Mouse (Mus musculus) brain, embryonic 14.5 days (tissue): ENCODE results near the gene Apbb1.

ENCODE experiments used
- CTCF ChIP-seq: fragments of 200-500 bp; IDR thresholded peaks from 2 replicates; pipeline ENCODE4 v1.5.1; 2012; ENCODE audit warnings: inconsistent platforms, mild to moderate bottlenecking, moderate library complexity, borderline replicate concordance; ENCODE audit not compliant: insufficient read depth, insufficient read length; ENCODE audit errors: extremely low read depth
- POLR2A ChIP-seq: fragments of 200-500 bp; IDR thresholded peaks from 2 replicates; pipeline ENCODE4 v1.6.1; 2012; ENCODE audit warnings: mild to moderate bottlenecking, inconsistent platforms, borderline replicate concordance; ENCODE audit not compliant: poor library complexity, insufficient read depth, insufficient read length, severe bottlenecking; ENCODE audit errors: extremely low read depth

DNA sequence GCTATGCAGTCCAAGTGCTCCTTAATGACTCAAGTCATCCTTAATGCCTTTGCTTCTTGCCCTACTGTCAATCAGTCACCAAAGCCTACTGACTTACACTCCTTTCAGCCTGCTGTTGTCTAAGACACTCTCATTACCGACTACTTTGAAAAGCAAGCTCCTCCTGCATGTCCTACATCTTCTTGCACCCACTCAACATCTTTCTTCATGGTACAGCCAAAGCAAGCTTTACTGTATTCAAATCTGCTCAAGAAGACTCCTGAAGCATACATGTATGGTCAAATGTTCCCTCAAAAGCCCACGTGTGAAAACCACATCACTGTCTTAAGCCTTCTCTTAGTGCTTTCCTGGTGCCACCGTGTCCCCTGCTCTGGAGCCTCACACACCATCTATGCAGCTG is 18.1 kb downstream of the Apbb1 start:
- TF ChIP-seq POLR2A (no peak), CTCF (no peak)
